Mouse (Mus musculus) heart, embryonic 11.5 days (tissue): Measurements from ENCODE around the gene Cacna1e. TPM values are rescaled to one million over a fixed set of nuclear protein-coding genes. Genes with fewer than 3 reads are reported as not detected.

Source experiments
- ATAC-seq: fragments of 200-750 bp; cut with Nextera tagmentation; replicated peaks from 2 replicates; pipeline ENCODE4 v1.8.0; 2017; ENCODE audit warnings: moderate library complexity; ENCODE audit not compliant: insufficient number of reproducible peaks, low FRiP score, low TSS enrichment
- H3K27ac ChIP-seq: fragments of 300-500 bp; sonication (generic); 2 replicates; pipeline ENCODE4 v1.5.1; 2014; ENCODE audit warnings: mild to moderate bottlenecking, low read depth, low read length
- H3K27me3 ChIP-seq: fragments of 300-500 bp; sonication (generic); 2 replicates; pipeline ENCODE4 v1.6.1; 2014; ENCODE audit warnings: mild to moderate bottlenecking, low read length, mixed read lengths; ENCODE audit not compliant: control insufficient read depth, insufficient read depth
- H3K36me3 ChIP-seq: fragments of 300-500 bp; sonication (generic); 2 replicates; pipeline ENCODE4 v1.6.1; 2014; ENCODE audit warnings: mild to moderate bottlenecking, low read length, moderate library complexity, mixed read lengths; ENCODE audit not compliant: control insufficient read depth, insufficient read depth
- H3K4me1 ChIP-seq: fragments of 300-500 bp; sonication (generic); 2 replicates; pipeline ENCODE4 v1.6.1; 2014; ENCODE audit warnings: low read length; ENCODE audit not compliant: control insufficient read depth, insufficient read depth
- H3K4me2 ChIP-seq: fragments of 300-500 bp; sonication (generic); 2 replicates; pipeline ENCODE4 v1.6.1; 2014; ENCODE audit warnings: mild to moderate bottlenecking, moderate library complexity
- H3K4me3 ChIP-seq: fragments of 300-500 bp; sonication (generic); 2 replicates; pipeline ENCODE4 v1.5.1; 2014; ENCODE audit warnings: low read depth, low read length
- H3K9ac ChIP-seq: fragments of 300-500 bp; sonication (generic); 2 replicates; pipeline ENCODE4 v1.6.1; 2014; ENCODE audit warnings: mild to moderate bottlenecking, low read depth, low read length, moderate library complexity
- H3K9me3 ChIP-seq: fragments of 300-500 bp; sonication (generic); replicated peaks from 2 replicates; pipeline ENCODE4 v1.6.1; 2016; ENCODE audit warnings: low read length; ENCODE audit not compliant: control insufficient read depth
- WGBS: fragments of 180-500 bp; shearing (Covaris S2); extraction: QIAGEN DNeasy Blood & Tissue Kit; methylation state at CpG from one replicate; pipeline ENCODE4 v1.1.7; 2014; ENCODE audit not compliant: insufficient replicate concordance; 5-methylcytosine and 5-hydroxymethylcytosine counted together
- polyA plus RNA-seq: library from polyadenylated mRNA; unstranded; fragments of >200 nt; fragmentation: Nextera tagmentation; extraction: Ambion mirVana; gene quantifications from 2 replicates; pipeline ENCODE4 v1.2.1, GENCODE M21; 2014

Gene Cacna1e
- polyA plus RNA-seq, 1 experiment from 2014 or later: 0.66 TPM

DNA sequence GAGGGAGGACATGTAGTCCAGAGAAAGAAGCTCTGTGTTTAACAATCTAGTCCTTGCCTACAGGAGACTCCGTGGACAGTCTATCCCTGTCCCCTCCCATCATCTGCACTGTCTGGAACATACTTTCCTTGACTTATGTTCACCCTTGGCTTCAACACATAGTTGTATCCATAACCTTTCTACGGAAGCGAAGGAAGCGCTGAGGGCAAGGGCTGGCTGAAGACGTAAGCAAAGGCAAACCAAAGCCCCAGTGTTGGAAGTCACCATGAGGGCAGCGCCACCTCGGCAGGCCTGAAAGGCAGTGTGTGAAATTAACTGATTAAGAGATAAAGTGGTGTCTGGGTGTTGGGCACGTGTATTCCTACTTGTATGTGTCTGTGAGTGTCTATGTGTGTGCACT lies 156.6 kb downstream of the Cacna1e start:
- Histone ChIP-seq H3K27me3 (peaks cover 64% of the 10 kb centered on the region), H3K27ac (no peak overlapping the region), H3K9me3 (no peaks in the 10 kb centered on the region), H3K4me3 (no peak overlapping the region), H3K9ac (no peak overlapping the region), H3K4me2 (no peak overlapping the region), H3K36me3 (no peaks in the 10 kb centered on the region), H3K4me1 (peaks cover 5% of the 10 kb centered on the region; the same call in 1 of the 2 replicates)
- 74% methylated on average over 8 of the region's 8 CpGs for WGBS
- no peak for ATAC-seq

GRCm38 (mm10) chr1:154726361-154727161 lies 157.7 kb downstream of the Cacna1e start:
- Histone ChIP-seq H3K9ac (no peak overlapping the region), H3K4me2 (peak overlapping the region; percentile 74), H3K4me1 (peaks cover 5% of the 10 kb centered on the region; the same call in 1 of the 2 replicates), H3K27me3 (peaks cover 70% of the 10 kb centered on the region), H3K4me3 (peak overlapping the region; percentile 37), H3K36me3 (no peaks in the 10 kb centered on the region), H3K27ac (no peak overlapping the region), H3K9me3 (no peaks in the 10 kb centered on the region)
- ATAC-seq: no peak
- 2% methylated on average over 44 of the region's 45 CpGs for WGBS

DNA sequence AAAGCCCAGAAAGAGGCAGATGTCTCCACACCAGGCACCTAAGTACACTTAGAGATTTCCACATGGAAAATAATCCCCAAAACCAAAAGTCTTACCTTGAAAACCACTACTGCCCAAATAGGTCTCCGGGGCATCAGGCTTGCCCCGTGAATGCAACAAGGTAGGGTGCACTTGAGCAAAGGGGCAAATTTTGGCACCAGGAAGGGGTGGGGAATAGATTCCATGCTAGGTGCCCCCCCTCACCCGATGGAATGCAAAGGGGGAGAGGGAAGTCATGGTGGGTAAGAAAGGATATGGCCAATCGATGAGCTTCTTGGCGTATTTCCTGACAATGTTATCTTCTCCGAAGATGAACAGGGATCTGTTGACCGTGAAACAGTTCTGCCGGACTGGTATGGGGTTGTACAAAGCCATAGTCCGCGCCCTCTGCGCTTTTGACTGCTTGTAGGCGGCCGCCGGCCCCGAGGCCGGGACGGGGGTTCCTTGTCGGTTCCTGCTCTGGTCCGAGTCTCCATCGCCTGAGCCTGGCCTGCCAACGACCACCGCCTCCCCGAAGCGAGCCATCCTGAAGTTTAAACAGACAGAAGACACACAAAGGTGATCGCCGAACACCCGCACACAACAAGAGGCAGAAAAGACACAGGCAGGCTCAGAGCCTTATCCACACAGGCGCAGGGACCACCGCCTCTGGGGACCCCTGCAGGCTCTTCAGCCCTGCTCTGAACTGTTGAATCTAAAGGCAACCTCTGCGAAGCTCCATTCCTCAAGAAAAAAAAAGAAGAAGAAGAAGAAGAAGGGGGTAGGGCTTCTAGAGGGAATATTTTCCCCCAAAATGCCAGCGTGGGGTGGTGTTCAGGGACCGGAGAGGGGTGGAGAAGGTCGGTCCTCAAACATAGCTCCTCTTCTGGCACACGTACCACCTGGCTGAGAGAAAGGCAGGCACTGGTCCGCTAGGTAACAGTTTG lies 158.7 kb downstream of the Cacna1e start:
- peak overlapping the region; percentile 74 for H3K4me2 ChIP-seq
- ATAC-seq: no peak
- H3K9ac ChIP-seq: no peak overlapping the region
- H3K9me3 ChIP-seq: no peaks in the 10 kb centered on the region
- no peak overlapping the region for H3K27ac ChIP-seq
- H3K4me3 ChIP-seq: peak overlapping the region; percentile 37
- peaks cover 70% of the 10 kb centered on the region for H3K27me3 ChIP-seq
- H3K36me3 ChIP-seq: no peaks in the 10 kb centered on the region
- 32% methylated on average over 35 of the region's 35 CpGs for WGBS
- H3K4me1 ChIP-seq: peaks cover 5% of the 10 kb centered on the region; the same call in 1 of the 2 replicates

GRCm38 (mm10) chr1:154723537-154724286 lies 160.6 kb downstream of the Cacna1e start:
- ATAC-seq: 0 out of 2 replicates have a peak, but pooled peaks have one; percentile 31
- Histone ChIP-seq H3K9me3 (no peaks in the 10 kb centered on the region), H3K27me3 (peaks cover 63% of the 10 kb centered on the region), H3K4me1 (peaks cover 5% of the 10 kb centered on the region; the same call in 1 of the 2 replicates), H3K27ac (no peak overlapping the region), H3K9ac (no peak overlapping the region), H3K36me3 (no peaks in the 10 kb centered on the region), H3K4me2 (peak overlapping the region; percentile 29), H3K4me3 (no peak overlapping the region)
- WGBS: 5% methylated on average over 19 of the region's 19 CpGs

GRCm38 (mm10) chr1:154723078-154723477 lies 161.2 kb downstream of the Cacna1e start:
- H3K4me3 ChIP-seq: no peak overlapping the region
- peaks cover 5% of the 10 kb centered on the region; the same call in 1 of the 2 replicates for H3K4me1 ChIP-seq
- H3K27ac ChIP-seq: no peak overlapping the region
- WGBS: 40% methylated on average over 6 of the region's 6 CpGs
- H3K4me2 ChIP-seq: peak overlapping the region; percentile 29
- ATAC-seq: no peak
- H3K9me3 ChIP-seq: no peaks in the 10 kb centered on the region
- no peaks in the 10 kb centered on the region for H3K36me3 ChIP-seq
- H3K27me3 ChIP-seq: peaks cover 57% of the 10 kb centered on the region
- no peak overlapping the region for H3K9ac ChIP-seq

- no peak overlapping the region for H3K27ac ChIP-seq
- H3K9ac ChIP-seq: no peak overlapping the region
- H3K9me3 ChIP-seq: no peaks in the 10 kb centered on the region
- no peak overlapping the region for H3K4me3 ChIP-seq
- no peaks in the 10 kb centered on the region for H3K4me1 ChIP-seq
- H3K27me3 ChIP-seq: no peaks in the 10 kb centered on the region
- no peak for ATAC-seq
- H3K4me2 ChIP-seq: no peak overlapping the region
- WGBS: 71% methylated on average over 7 of the region's 7 CpGs
- no peaks in the 10 kb centered on the region for H3K36me3 ChIP-seq
These were observed 168.7 kb downstream of the Cacna1e start for GRCm38 (mm10) chr1:154715596-154715995.

DNA sequence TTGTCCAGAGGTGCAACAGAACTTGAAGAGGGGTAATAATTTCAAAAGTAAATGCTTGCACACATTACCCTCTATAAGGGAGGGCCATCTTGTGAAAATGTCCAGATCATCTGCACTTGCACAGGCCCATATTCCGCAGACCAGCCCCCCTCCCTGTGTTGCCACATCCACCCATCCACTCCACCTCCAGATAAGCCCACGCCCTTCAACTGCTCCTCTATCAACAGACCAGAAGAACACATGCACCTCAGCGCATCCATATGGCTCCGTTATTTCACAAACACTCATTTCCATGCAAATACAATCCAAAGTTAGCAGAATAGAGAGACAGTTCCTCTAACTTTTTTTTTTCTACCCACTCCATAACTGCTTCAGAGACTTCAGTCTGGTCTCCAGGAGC lies 171.6 kb downstream of the Cacna1e start:
- no peaks in the 10 kb centered on the region for H3K36me3 ChIP-seq
- ATAC-seq: no peak
- no peaks in the 10 kb centered on the region for H3K27me3 ChIP-seq
- no peaks in the 10 kb centered on the region for H3K9me3 ChIP-seq
- H3K27ac ChIP-seq: no peak overlapping the region
- H3K9ac ChIP-seq: no peak overlapping the region
- H3K4me3 ChIP-seq: no peak overlapping the region
- no peak overlapping the region for H3K4me2 ChIP-seq
- WGBS: 79% methylated on average over 4 of the region's 4 CpGs
- no peaks in the 10 kb centered on the region for H3K4me1 ChIP-seq
